ENCODE assay signal across 8 mouse cellular contexts in genomic region chr6:21215491-21216191, GRCm38 (mm10). TPM values are rescaled to one million over a fixed set of nuclear protein-coding genes. Genes with fewer than 3 reads are reported as not detected.
A peak's percentile ranks its signal among the peaks of the same experiment; 100 is the strongest.
DNase-seq lines count a peak whose midpoint lies in the region; ATAC-seq lines count a peak whose summit lies in the region.

Kcnd2 (plus strand) TSS chr6:21215503.

- H3K36me3 ChIP-seq in embryonic facial prominence, embryonic 11.5 days (replicated peaks; ENCODE audit: control insufficient read depth, insufficient read depth, low read depth, low read length), result no peaks in the 10 kb centered on the region
- H3K36me3 ChIP-seq in limb, embryonic 15.5 days, result no peaks in the 10 kb centered on the region

- no peaks in the 10 kb centered on the region for H3K4me1 ChIP-seq in embryonic facial prominence, embryonic 11.5 days (ENCODE audit: control insufficient read depth, insufficient read depth, low read length)
- peaks cover 4% of the 10 kb centered on the region; the same call in 1 of the 2 replicates for H3K4me1 ChIP-seq in limb, embryonic 15.5 days

- peak within 1 kb of the TSS; percentile 69 for H3K4me3 ChIP-seq in embryonic facial prominence, embryonic 11.5 days (ENCODE audit: low read depth, low read length)
- peak within 1 kb of the TSS; percentile 67 for H3K4me3 ChIP-seq in limb, embryonic 15.5 days

- ATAC-seq in embryonic facial prominence, embryonic 11.5 days (replicated peaks; ENCODE audit: insufficient number of reproducible peaks, low FRiP score, low TSS enrichment, low read depth), result no peak; the same call in none of the 2 replicates
- ATAC-seq in limb, embryonic 15.5 days (ENCODE audit: insufficient number of reproducible peaks, low FRiP score, low TSS enrichment, low read depth), result peak; percentile 65; the same call in 1 of the 2 replicates

- no peaks in the 10 kb centered on the region for H3K9me3 ChIP-seq in embryonic facial prominence, embryonic 11.5 days (replicated peaks; ENCODE audit: control insufficient read depth, low read length)
- H3K9me3 ChIP-seq in limb, embryonic 15.5 days, result no peaks in the 10 kb centered on the region

- no peak within 1 kb of the TSS for H3K27ac ChIP-seq in embryonic facial prominence, embryonic 11.5 days (replicated peaks; ENCODE audit: low read depth, low read length)
- H3K27ac ChIP-seq in limb, embryonic 15.5 days, result peak within 1 kb of the TSS; percentile 59

- no peaks in the 10 kb centered on the region; the same call in 1 of the 2 replicates for H3K27me3 ChIP-seq in embryonic facial prominence, embryonic 11.5 days (ENCODE audit: control insufficient read depth, insufficient read depth, low read length)
- H3K27me3 ChIP-seq in limb, embryonic 15.5 days, result peaks cover 14% of the 10 kb centered on the region; the same call in 1 of the 2 replicates

- no peak for DNase-seq in layer of hippocampus, adult 8-10 months (ENCODE audit: low spot score in 2 of 2)
- DNase-seq in layer of hippocampus, adult 9-11 months, result no peak
- DNase-seq in embryonic facial prominence, embryonic 11.5 days (ENCODE audit: low spot score), result peak; percentile 19
- no peak for DNase-seq in heart, postnatal 36 days
- no peak for DNase-seq in urinary bladder, adult 18-20 months (ENCODE audit: low spot score in 2 of 2)
- no peak for DNase-seq in spleen, postnatal 4 days (ENCODE audit: low spot score in 2 of 2)
- DNase-seq in right cerebral cortex, postnatal 36 days (ENCODE audit: low spot score in 2 of 2), result no peak

- 11% methylated on average over 34 of the region's 34 CpGs for WGBS in embryonic facial prominence, embryonic 11.5 days
- 10% methylated on average over 34 of the region's 34 CpGs for WGBS in limb, embryonic 15.5 days

- peak within 1 kb of the TSS; percentile 65 for H3K9ac ChIP-seq in embryonic facial prominence, embryonic 11.5 days (replicated peaks; ENCODE audit: low read length)
- peak within 1 kb of the TSS; percentile 45 for H3K9ac ChIP-seq in limb, embryonic 15.5 days

- intact Hi-C loops in heart, postnatal 36 days (cut with DNase I), result loop anchor here (2.0 to 5.0 kb wide), 2 partner anchors 317 to 375 kb away; no protein-coding TSS in a partner anchor

- H3K4me2 ChIP-seq in embryonic facial prominence, embryonic 11.5 days (ENCODE audit: low read depth, low read length), result peak within 1 kb of the TSS; percentile 98
- H3K4me2 ChIP-seq in limb, embryonic 15.5 days, result peak within 1 kb of the TSS; percentile 97

RNA-seq across cellular contexts. Expression of gene Kcnd2, which starts in this region (rescaled TPM):
- total RNA-seq in layer of hippocampus, adult 8-10 months (2022), result 10 to 100 TPM; 84.9 to 96.6 (median 90.3) TPM
- polyA plus RNA-seq in embryonic facial prominence, embryonic 11.5 days (2014; fragmentation: Nextera tagmentation; extraction: Ambion mirVana), result 0.70 and 0.83 TPM in 2 replicates
- total RNA-seq in heart, postnatal 36 days (2021), result 10 to 100 TPM; 14.4 to 14.5 TPM
- polyA plus RNA-seq in limb, embryonic 15.5 days (2015; fragmentation: Nextera tagmentation; extraction: Ambion mirVana), result 3.0 and 3.8 TPM in 2 replicates

Comparison
In these comparisons a context has a peak if more than half of its experiments do, and no peak if none do; other contexts are left out.
1. RNA of gene Kcnd2 (total RNA-seq): 84.9 to 96.6 TPM in layer of hippocampus, adult 8-10 months; 14.4 to 14.5 TPM in heart, postnatal 36 days; every median in the first group is over 4 times any median in the second.
2. Peak in DNase-seq, H3K4me3 ChIP-seq, H3K9ac ChIP-seq and H3K4me2 ChIP-seq in embryonic facial prominence, embryonic 11.5 days; RNA of the gene not detected or under 1 TPM.